Mouse (Mus musculus) lung, adult 2 months (tissue): ENCODE results near the gene Usp2. TPM values are rescaled to one million over a fixed set of nuclear protein-coding genes. Genes with fewer than 3 reads are reported as not detected.
A peak's percentile ranks its signal among the peaks of the same experiment; 100 is the strongest.

ENCODE experiments used
- DNase-seq: peaks from one replicate; pipeline ENCODE4 v3.0.0; 2022
- H3K4me1 ChIP-seq: fragments of 200-500 bp; 2 replicates; pipeline ENCODE4 v1.6.1; 2011; ENCODE audit warnings: low read length; ENCODE audit not compliant: control insufficient read depth, insufficient read depth
- H3K4me3 ChIP-seq: fragments of 200-500 bp; replicated peaks from 2 replicates; pipeline ENCODE3; 2011; ENCODE audit warnings: low read depth, mild to moderate bottlenecking, control low read depth, low read length; ENCODE audit errors: extremely low read depth
- CTCF ChIP-seq: fragments of 200-500 bp; IDR thresholded peaks from 2 replicates; pipeline ENCODE4 v1.5.1; 2011; ENCODE audit warnings: mild to moderate bottlenecking, low read length, control low read depth; ENCODE audit not compliant: insufficient read depth
- POLR2A ChIP-seq: fragments of 200-500 bp; IDR thresholded peaks from 2 replicates; pipeline ENCODE4 v1.6.1; 2011; ENCODE audit warnings: low read depth, mild to moderate bottlenecking, control low read depth, low read length, borderline replicate concordance; ENCODE audit errors: extremely low read depth
- WGBS: fragments of 180-500 bp; shearing (Covaris S2); methylation state at CpG from one replicate; pipeline ENCODE4 v1.1.7; 2018; 5-methylcytosine and 5-hydroxymethylcytosine counted together
- polyA plus RNA-seq: library from polyadenylated mRNA; depleted of rRNA; stranded (reverse); fragments of >200 nt; gene quantifications from 2 replicates; pipeline ENCODE4 v1.2.3, GENCODE M21; 2012

Gene Usp2
- polyA plus RNA-seq, 1 experiment: 5.7 TPM

- DNase-seq: no peak
- TF ChIP-seq CTCF: no peak
- TF ChIP-seq POLR2A: no peak
- Histone ChIP-seq H3K4me3 (no peak overlapping the region), H3K4me1 (no peaks in the 10 kb centered on the region; the same call in 1 of the 2 replicates)
- WGBS: 51% methylated on average over 13 of the region's 13 CpGs
Measured at GRCm38 (mm10) chr9:44033957-44034727, 32.7 kb upstream of the Usp2 start.

DNA sequence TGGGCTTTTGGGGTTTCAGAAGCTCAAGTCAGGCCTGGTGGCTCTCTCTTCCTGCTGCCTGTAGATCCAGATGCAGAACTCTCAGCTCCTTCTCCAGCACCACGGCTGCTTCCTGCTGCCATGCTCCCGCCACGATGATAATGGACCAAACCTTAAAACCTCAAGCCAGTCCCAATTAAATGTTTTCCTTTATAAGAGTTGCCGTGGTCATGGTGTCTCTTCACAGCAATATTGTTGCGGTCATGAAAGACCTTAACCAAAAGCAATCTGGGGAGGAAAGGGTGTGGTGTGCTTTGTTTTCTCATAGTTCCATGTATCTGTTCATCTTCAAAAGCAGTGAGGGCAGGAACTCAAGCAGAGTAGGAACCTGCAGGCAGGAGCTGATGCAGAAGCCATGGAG is 29.7 kb upstream of the Usp2 start:
- Histone ChIP-seq H3K4me3 (no peak overlapping the region), H3K4me1 (no peaks in the 10 kb centered on the region)
- no peak for DNase-seq
- WGBS: 87% methylated on average over 5 of the region's 5 CpGs
- TF ChIP-seq POLR2A: no peak
- no peak for TF ChIP-seq CTCF

DNA sequence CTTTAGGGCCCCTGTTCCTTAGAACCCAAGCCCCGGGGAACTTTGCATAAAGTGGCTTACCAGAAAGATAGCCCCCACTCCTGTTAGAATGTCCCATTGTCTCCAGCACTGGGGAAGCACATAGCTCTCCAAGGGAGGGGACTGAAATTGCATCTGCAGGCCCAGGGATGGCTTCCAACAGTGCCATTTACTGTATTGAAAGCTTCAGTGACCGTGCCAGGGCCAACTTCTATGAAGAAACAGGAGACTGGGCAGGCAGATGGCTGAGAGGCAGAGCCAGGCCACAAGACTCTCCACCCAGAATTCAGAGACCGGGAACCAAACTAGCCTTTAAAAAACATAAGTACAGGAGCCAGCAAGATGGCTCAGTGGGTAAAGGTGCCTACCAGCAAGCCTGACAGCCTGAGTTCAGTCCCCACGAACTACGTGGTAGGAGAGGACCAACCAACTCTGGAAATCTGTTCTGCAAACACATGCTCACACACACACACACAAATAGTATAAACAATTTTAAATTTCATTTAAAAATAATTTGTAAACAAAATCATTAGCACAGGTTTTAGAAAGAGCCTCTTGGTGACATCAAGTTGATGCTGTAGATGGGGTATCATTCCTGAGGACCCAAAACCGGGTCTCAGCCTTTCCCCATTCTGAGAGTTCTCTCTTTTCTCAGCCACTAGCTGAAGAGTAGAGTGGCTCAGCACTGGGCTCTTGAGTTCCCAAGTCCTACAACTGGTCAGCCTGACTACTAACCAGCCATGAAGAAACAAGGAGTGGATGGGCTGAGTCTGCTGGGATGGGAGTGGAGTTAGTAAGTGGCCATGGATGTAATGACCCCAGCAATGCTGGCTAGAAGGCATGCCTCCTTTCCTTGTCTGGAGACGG is 25.1 kb upstream of the Usp2 start:
- DNase-seq: no peak
- Histone ChIP-seq H3K4me1 (no peaks in the 10 kb centered on the region), H3K4me3 (no peak overlapping the region)
- TF ChIP-seq POLR2A: no peak
- no peak for TF ChIP-seq CTCF
- WGBS: 76% methylated on average over 7 of the region's 7 CpGs

DNA sequence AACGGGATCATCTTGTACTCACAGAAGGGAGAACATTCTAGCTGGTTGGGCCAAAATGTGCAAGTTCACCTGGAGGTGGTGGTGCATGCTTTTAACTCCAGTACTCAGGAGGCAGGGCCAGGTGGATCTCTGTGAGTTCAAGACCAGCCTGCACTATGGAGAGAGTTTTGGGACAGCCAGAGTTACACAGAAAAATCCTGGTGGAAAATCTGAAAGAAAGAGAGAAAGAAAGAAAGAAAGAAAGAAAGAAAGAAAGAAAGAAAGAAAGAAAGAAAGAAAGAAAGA is 24.5 kb upstream of the Usp2 start:
- TF ChIP-seq POLR2A (no peak), CTCF (no peak)
- no peaks in the 10 kb centered on the region for H3K4me1 ChIP-seq
- DNase-seq: no peak
- 82% methylated on average over 1 of the region's 1 CpGs for WGBS
- H3K4me3 ChIP-seq: no peak overlapping the region

DNA sequence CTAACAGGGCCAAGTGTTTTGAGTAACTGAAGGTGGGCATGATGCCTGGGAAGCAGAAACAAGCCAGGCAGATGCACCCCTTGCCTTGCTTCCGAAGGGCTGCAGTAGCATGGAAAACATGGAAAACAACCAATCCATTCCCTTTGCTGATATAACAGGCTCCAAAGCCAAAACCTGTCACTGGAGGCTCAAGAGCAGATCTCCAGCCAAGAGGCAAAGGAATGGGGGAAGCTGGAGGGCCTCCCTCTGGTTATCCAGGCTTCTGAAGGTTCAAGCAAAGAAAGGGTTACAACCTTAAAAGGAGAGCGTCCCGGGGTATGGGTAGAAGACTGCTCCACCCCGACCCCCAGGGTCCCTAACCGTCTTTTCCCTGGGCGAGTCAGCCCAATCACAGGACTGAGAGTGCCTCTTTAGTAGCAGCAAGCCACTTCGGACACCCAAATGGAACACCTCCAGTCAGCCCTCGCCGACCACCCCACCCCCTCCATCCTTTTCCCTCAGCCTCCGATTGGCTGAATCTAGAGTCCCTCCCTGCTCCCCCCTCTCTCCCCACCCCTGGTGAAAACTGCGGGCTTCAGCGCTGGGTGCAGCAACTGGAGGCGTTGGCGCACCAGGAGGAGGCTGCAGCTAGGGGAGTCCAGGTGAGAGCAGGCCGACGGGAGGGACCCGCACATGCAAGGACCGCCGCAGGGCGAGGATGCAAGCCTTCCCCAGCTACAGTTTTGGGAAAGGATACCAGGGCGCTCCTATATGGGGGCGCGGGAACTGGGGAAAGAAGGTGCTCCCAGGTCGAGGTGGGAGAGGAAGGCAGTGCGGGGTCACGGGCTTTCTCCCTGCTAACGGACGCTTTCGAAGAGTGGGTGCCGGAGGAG is 23.7 kb upstream of the Usp2 start, which contains the start of gene Thy1:
Gene Thy1, plus strand, starts transcription at position 549 of the 872 bp plus-strand sequence.
- TF ChIP-seq POLR2A (no peak), CTCF (no peak)
- 2% methylated on average over 30 of the region's 30 CpGs for WGBS
- no peak for DNase-seq
- Histone ChIP-seq H3K4me3 (peak within 1 kb of the TSS; percentile 30), H3K4me1 (no peaks in the 10 kb centered on the region)

DNA sequence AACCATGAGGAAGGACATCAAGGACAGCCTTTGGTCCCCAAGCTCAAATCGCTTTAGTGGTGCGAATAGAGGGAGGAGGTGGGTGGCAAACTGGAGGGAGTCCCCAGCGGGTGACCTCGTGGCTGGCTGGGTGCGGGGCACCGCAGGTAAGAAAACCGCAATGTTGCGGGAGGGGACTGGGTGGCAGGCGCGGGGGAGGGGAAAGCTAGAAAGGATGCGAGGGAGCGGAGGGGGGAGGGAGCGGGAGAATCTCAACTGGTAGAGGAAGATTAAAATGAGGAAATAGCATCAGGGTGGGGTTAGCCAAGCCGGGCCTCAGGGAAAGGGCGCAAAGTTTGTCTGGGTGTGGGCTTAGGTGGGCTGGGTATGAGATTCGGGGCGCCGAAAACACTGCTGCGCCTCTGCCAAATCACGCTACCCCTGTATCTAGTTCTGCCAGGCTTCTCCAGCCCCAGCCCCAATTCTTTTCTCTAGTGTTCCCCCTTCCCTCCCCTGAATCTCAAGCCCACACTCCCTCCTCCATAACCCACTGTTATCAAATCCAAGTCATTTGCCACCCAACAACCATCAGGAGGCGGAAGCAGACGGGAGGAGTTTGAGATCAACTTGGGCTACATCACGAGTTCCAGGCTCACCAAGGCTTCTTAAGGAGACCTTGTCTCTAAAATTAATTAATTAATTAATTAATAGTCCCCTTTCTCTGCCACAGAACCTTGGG is 23.0 kb upstream of the Usp2 start:
- peak overlapping the region; percentile 19 for H3K4me3 ChIP-seq
- no peak for DNase-seq
- TF ChIP-seq CTCF: no peak
- no peak for TF ChIP-seq POLR2A
- H3K4me1 ChIP-seq: no peaks in the 10 kb centered on the region
- WGBS: 5% methylated on average over 23 of the region's 23 CpGs

- no peaks in the 10 kb centered on the region for H3K4me1 ChIP-seq
- H3K4me3 ChIP-seq: no peak overlapping the region
- TF ChIP-seq CTCF (no peak), POLR2A (no peak)
- WGBS: 45% methylated on average over 14 of the region's 14 CpGs
- DNase-seq: no peak
Measured at GRCm38 (mm10) chr9:44044426-44045157, 22.2 kb upstream of the Usp2 start.

GRCm38 (mm10) chr9:44045158-44045883 is 21.5 kb upstream of the Usp2 start:
- no peaks in the 10 kb centered on the region for H3K4me1 ChIP-seq
- no peak overlapping the region for H3K4me3 ChIP-seq
- no peak for TF ChIP-seq CTCF
- TF ChIP-seq POLR2A: no peak
- WGBS: 78% methylated on average over 3 of the region's 3 CpGs
- DNase-seq: no peak
